Mouse (Mus musculus): Measurements from ENCODE around the gene Rpl23.

Gene Rpl23

GRCm38 (mm10) chr11:97813746-97814515 is 31.7 kb upstream of the Rpl23 start:
- DNase-seq (ENCODE audit: low spot score) = no peak

- DNase-seq (ENCODE audit: low spot score) = no peak
Observed at GRCm38 (mm10) chr11:97813085-97813484, 30.8 kb upstream of the Rpl23 start.

GRCm38 (mm10) chr11:97812491-97812921 is 30.3 kb upstream of the Rpl23 start:
- no peak for DNase-seq (ENCODE audit: low spot score)

- DNase-seq (ENCODE audit: low spot score) = no peak
Observed at GRCm38 (mm10) chr11:97811569-97812362, 29.5 kb upstream of the Rpl23 start.

GRCm38 (mm10) chr11:97810970-97811369 is 28.7 kb upstream of the Rpl23 start:
- DNase-seq (ENCODE audit: low spot score) = no peak

- no peak for DNase-seq (ENCODE audit: low spot score)
Observed at GRCm38 (mm10) chr11:97810356-97810755, 28.1 kb upstream of the Rpl23 start.

- DNase-seq (ENCODE audit: low spot score) = no peak
Observed at GRCm38 (mm10) chr11:97809235-97810121, 27.2 kb upstream of the Rpl23 start.

- DNase-seq (ENCODE audit: low spot score) = no peak
Observed at GRCm38 (mm10) chr11:97808621-97809234, 26.5 kb upstream of the Rpl23 start.

- no peak for DNase-seq (ENCODE audit: low spot score)
Observed at GRCm38 (mm10) chr11:97808093-97808492, 25.9 kb upstream of the Rpl23 start.

GRCm38 (mm10) chr11:97807626-97808025 is 25.4 kb upstream of the Rpl23 start:
- no peak for DNase-seq (ENCODE audit: low spot score)

GRCm38 (mm10) chr11:97806613-97806964 is 24.4 kb upstream of the Rpl23 start:
- DNase-seq (ENCODE audit: low spot score) = no peak

GRCm38 (mm10) chr11:97805662-97806612 is 23.7 kb upstream of the Rpl23 start:
- no peak for DNase-seq (ENCODE audit: low spot score)

- DNase-seq (ENCODE audit: low spot score) = no peak
Observed at GRCm38 (mm10) chr11:97804841-97805661, 22.8 kb upstream of the Rpl23 start.

- no peak for DNase-seq (ENCODE audit: low spot score)
Observed at GRCm38 (mm10) chr11:97803847-97804246, 21.6 kb upstream of the Rpl23 start.

GRCm38 (mm10) chr11:97802495-97802894 is 20.3 kb upstream of the Rpl23 start:
- DNase-seq (ENCODE audit: low spot score) = no peak

GRCm38 (mm10) chr11:97802194-97802470 is 19.9 kb upstream of the Rpl23 start:
- no peak for DNase-seq (ENCODE audit: low spot score)

GRCm38 (mm10) chr11:97801409-97802193 is 19.4 kb upstream of the Rpl23 start:
- DNase-seq (ENCODE audit: low spot score) = no peak

GRCm38 (mm10) chr11:97800691-97801408 is 18.6 kb upstream of the Rpl23 start:
- no peak for DNase-seq (ENCODE audit: low spot score)
